18 mouse cellular contexts compared by ENCODE assay signal in genomic region chr13:33937151-33937550, GRCm38 (mm10). TPM values are rescaled to one million over a fixed set of nuclear protein-coding genes. Genes with fewer than 3 reads are reported as not detected.
"Had no signal": no experiment of that assay in that cellular context is flagged by ENCODE, and none has a peak within 500 bp of the region (broad histone marks: within the 10 kb centered on the region; RNA-seq: fewer than 3 reads in every experiment).

No protein-coding gene starts in this region.

- H3K4me3 ChIP-seq: layer of hippocampus, adult 2 months; limb, embryonic 13.5 days; midbrain, embryonic 12.5 days; neural tube, embryonic 15.5 days had no signal

- H3K9ac ChIP-seq: limb, embryonic 13.5 days; liver, embryonic 14.5 days; midbrain, embryonic 12.5 days; neural tube, embryonic 15.5 days had no signal

- H3K27me3 ChIP-seq: limb, embryonic 13.5 days; neural tube, embryonic 15.5 days had no signal

- H3K27ac ChIP-seq: kidney, postnatal 0 days; layer of hippocampus, adult 2 months; limb, embryonic 13.5 days; liver, embryonic 14.5 days; midbrain, embryonic 12.5 days; neural tube, embryonic 15.5 days had no signal

- H3K36me3 ChIP-seq: limb, embryonic 13.5 days; midbrain, embryonic 12.5 days; neural tube, embryonic 15.5 days had no signal

- H3K4me2 ChIP-seq: midbrain, embryonic 12.5 days had no signal

- DNase-seq: kidney, adult 9 months; kidney, postnatal 4 days; left cerebral cortex, postnatal 4 days; lung, adult 18-20 months; lung, postnatal 10 days; lung, postnatal 4 days; right cerebral cortex, adult 18-20 months; thymus, adult 18-20 months; thymus, postnatal 14 days had no signal

- H3K9me3 ChIP-seq: limb, embryonic 13.5 days; midbrain, embryonic 12.5 days; neural tube, embryonic 15.5 days had no signal

RNA-seq across cellular contexts. Expression of gene Serpinb6c, which starts 31.6 kb away (rescaled TPM):
- total RNA-seq: megakaryocyte, adult 5-6 weeks had no signal
- polyA plus RNA-seq: liver, adult 2 months; liver, embryonic 14.5 days; midbrain, embryonic 12.5 days; neural tube, embryonic 11.5 days had no signal
